Mouse (Mus musculus) stomach, postnatal 0 days (tissue): ENCODE data around the gene Nkapd1.

Experiments used
- CTCF ChIP-seq: IDR thresholded peaks from 2 replicates; pipeline ENCODE4 v1.5.1; 2016; ENCODE audit warnings: antibody characterized with exemption, low read depth, mild to moderate bottlenecking, moderate library complexity
- EP300 ChIP-seq: optimal IDR thresholded peaks from 2 replicates; pipeline ENCODE3; 2016; ENCODE audit warnings: antibody characterized with exemption

DNA sequence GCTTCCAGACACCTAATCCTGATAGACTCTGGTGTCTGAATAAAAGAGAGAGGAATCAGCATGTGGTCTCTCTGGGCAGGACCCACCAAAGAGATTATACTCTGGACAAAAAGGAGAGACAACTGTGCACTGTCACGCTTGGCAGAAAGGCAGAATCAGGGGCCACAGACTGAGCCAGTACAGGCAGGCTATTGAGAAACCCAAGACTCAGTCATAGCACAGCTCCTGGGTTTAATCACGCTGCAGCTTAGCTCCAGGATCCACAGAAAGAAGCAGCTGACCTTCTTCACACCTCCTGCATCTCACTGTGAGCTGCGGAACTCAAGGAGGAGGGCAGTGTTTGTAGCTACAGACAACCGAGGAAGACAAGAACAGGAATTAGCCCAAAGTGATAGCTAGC is 36.9 kb downstream of the Nkapd1 start:
- TF ChIP-seq CTCF (no peak), EP300 (no peak)
